Mouse (Mus musculus): ENCODE results near the gene Traip. TPM values are rescaled to one million over a fixed set of nuclear protein-coding genes. Genes with fewer than 3 reads are reported as not detected.

Traip gene
- polyA plus RNA-seq, 1 experiment from 2014 or later: 3.2 TPM

GRCm38 (mm10) chr9:107950460-107951355 is 772 bp downstream of the Traip start:
- H3K4me1 ChIP-seq (replicated peaks; ENCODE audit: control insufficient read depth, insufficient read depth, low read length): 0 out of 2 replicates have a peak, but pooled peaks cover 2% of the 10 kb centered on the region
- H3K36me3 ChIP-seq (ENCODE audit: control insufficient read depth, insufficient read depth): no peaks in the 10 kb centered on the region
- H3K27me3 ChIP-seq (replicated peaks; ENCODE audit: control insufficient read depth, insufficient read depth, low read length): no peaks in the 10 kb centered on the region
- H3K27ac ChIP-seq (ENCODE audit: low read depth, low read length): no peak overlapping the region
- no peak for TF ChIP-seq CTCF (IDR thresholded peaks at IDR 0.05; ENCODE audit: low read depth)
- H3K9ac ChIP-seq (ENCODE audit: low read depth, low read length): peak overlapping the region; percentile 56
- H3K9me3 ChIP-seq (ENCODE audit: control insufficient read depth): no peaks in the 10 kb centered on the region
- peak; percentile 90 for ATAC-seq
- H3K4me3 ChIP-seq (ENCODE audit: low read depth, low read length): peak overlapping the region; percentile 65
- H3K4me2 ChIP-seq (replicated peaks; ENCODE audit: low read depth): peak overlapping the region; percentile 72
- WGBS: 15% methylated on average over 45 of the region's 45 CpGs

GRCm38 (mm10) chr9:107955613-107956289 is 5.8 kb downstream of the Traip start:
- 70% methylated on average over 6 of the region's 6 CpGs for WGBS
- no peak overlapping the region for H3K27ac ChIP-seq (ENCODE audit: low read depth, low read length)
- H3K9ac ChIP-seq (ENCODE audit: low read depth, low read length): no peak overlapping the region
- no peak for ATAC-seq
- no peak for TF ChIP-seq CTCF (IDR thresholded peaks at IDR 0.05; ENCODE audit: low read depth)
- H3K9me3 ChIP-seq (ENCODE audit: control insufficient read depth): no peaks in the 10 kb centered on the region
- no peak overlapping the region for H3K4me3 ChIP-seq (ENCODE audit: low read depth, low read length)
- 0 out of 2 replicates have a peak, but pooled peaks cover 8% of the 10 kb centered on the region for H3K36me3 ChIP-seq (ENCODE audit: control insufficient read depth, insufficient read depth)
- H3K4me1 ChIP-seq (replicated peaks; ENCODE audit: control insufficient read depth, insufficient read depth, low read length): no peaks in the 10 kb centered on the region
- no peak overlapping the region for H3K4me2 ChIP-seq (replicated peaks; ENCODE audit: low read depth)
- H3K27me3 ChIP-seq (replicated peaks; ENCODE audit: control insufficient read depth, insufficient read depth, low read length): no peaks in the 10 kb centered on the region

- Histone ChIP-seq H3K36me3 (ENCODE audit: control insufficient read depth, insufficient read depth) (0 out of 2 replicates have a peak, but pooled peaks cover 8% of the 10 kb centered on the region), H3K27me3 (replicated peaks; ENCODE audit: control insufficient read depth, insufficient read depth, low read length) (no peaks in the 10 kb centered on the region)
- 60% methylated on average over 6 of the region's 6 CpGs for WGBS
These were observed 7.2 kb downstream of the Traip start for GRCm38 (mm10) chr9:107957141-107957540.

GRCm38 (mm10) chr9:107959896-107960295 is 10.0 kb downstream of the Traip start:
- Histone ChIP-seq H3K9me3 (ENCODE audit: control insufficient read depth) (no peaks in the 10 kb centered on the region), H3K27ac (ENCODE audit: low read depth, low read length) (no peak overlapping the region; the same call in 1 of the 2 replicates), H3K9ac (ENCODE audit: low read depth, low read length) (no peak overlapping the region), H3K27me3 (replicated peaks; ENCODE audit: control insufficient read depth, insufficient read depth, low read length) (no peaks in the 10 kb centered on the region), H3K4me1 (replicated peaks; ENCODE audit: control insufficient read depth, insufficient read depth, low read length) (no peaks in the 10 kb centered on the region), H3K36me3 (ENCODE audit: control insufficient read depth, insufficient read depth) (peaks cover 8% of the 10 kb centered on the region; the same call in 1 of the 2 replicates), H3K4me2 (replicated peaks; ENCODE audit: low read depth) (no peak overlapping the region), H3K4me3 (ENCODE audit: low read depth, low read length) (no peak overlapping the region)
- no peak for ATAC-seq
- WGBS: 64% methylated on average over 6 of the region's 6 CpGs
- no peak for TF ChIP-seq CTCF (IDR thresholded peaks at IDR 0.05; ENCODE audit: low read depth)

More at GRCm38 (mm10) chr9:107957141-107957540, 7.2 kb downstream of the Traip start:
- no peak overlapping the region for H3K9ac ChIP-seq (ENCODE audit: low read depth, low read length)
- no peak overlapping the region for H3K4me2 ChIP-seq (replicated peaks; ENCODE audit: low read depth)
- H3K4me3 ChIP-seq (ENCODE audit: low read depth, low read length): no peak overlapping the region
- no peak for ATAC-seq
- no peaks in the 10 kb centered on the region for H3K4me1 ChIP-seq (replicated peaks; ENCODE audit: control insufficient read depth, insufficient read depth, low read length)
- no peak for TF ChIP-seq CTCF (IDR thresholded peaks at IDR 0.05; ENCODE audit: low read depth)
- H3K9me3 ChIP-seq (ENCODE audit: control insufficient read depth): no peaks in the 10 kb centered on the region
- no peak overlapping the region for H3K27ac ChIP-seq (ENCODE audit: low read depth, low read length)

- peaks cover 8% of the 10 kb centered on the region; the same call in 1 of the 2 replicates for H3K36me3 ChIP-seq (ENCODE audit: control insufficient read depth, insufficient read depth)
- no peaks in the 10 kb centered on the region for H3K27me3 ChIP-seq (replicated peaks; ENCODE audit: control insufficient read depth, insufficient read depth, low read length)
- H3K27ac ChIP-seq (ENCODE audit: low read depth, low read length): no peak overlapping the region
- no peaks in the 10 kb centered on the region for H3K9me3 ChIP-seq (ENCODE audit: control insufficient read depth)
- ATAC-seq: no peak
- no peak overlapping the region for H3K4me2 ChIP-seq (replicated peaks; ENCODE audit: low read depth)
- no peak overlapping the region for H3K9ac ChIP-seq (ENCODE audit: low read depth, low read length)
- 74% methylated on average over 4 of the region's 4 CpGs for WGBS
- H3K4me1 ChIP-seq (replicated peaks; ENCODE audit: control insufficient read depth, insufficient read depth, low read length): no peaks in the 10 kb centered on the region
- TF ChIP-seq CTCF (IDR thresholded peaks at IDR 0.05; ENCODE audit: low read depth): peak; percentile 55
- no peak overlapping the region for H3K4me3 ChIP-seq (ENCODE audit: low read depth, low read length)
These were observed 11.0 kb downstream of the Traip start for GRCm38 (mm10) chr9:107960928-107961327.

- Histone ChIP-seq H3K4me1 (replicated peaks; ENCODE audit: control insufficient read depth, insufficient read depth, low read length) (no peaks in the 10 kb centered on the region), H3K4me3 (ENCODE audit: low read depth, low read length) (no peak overlapping the region), H3K9me3 (ENCODE audit: control insufficient read depth) (no peaks in the 10 kb centered on the region), H3K27ac (ENCODE audit: low read depth, low read length) (no peak overlapping the region), H3K27me3 (replicated peaks; ENCODE audit: control insufficient read depth, insufficient read depth, low read length) (no peaks in the 10 kb centered on the region), H3K36me3 (ENCODE audit: control insufficient read depth, insufficient read depth) (peaks cover 8% of the 10 kb centered on the region; the same call in 1 of the 2 replicates), H3K4me2 (replicated peaks; ENCODE audit: low read depth) (no peak overlapping the region), H3K9ac (ENCODE audit: low read depth, low read length) (no peak overlapping the region)
- no peak for ATAC-seq
- TF ChIP-seq CTCF (IDR thresholded peaks at IDR 0.05; ENCODE audit: low read depth): no peak
- WGBS: 89% methylated on average over 10 of the region's 10 CpGs
These were observed 11.4 kb downstream of the Traip start for GRCm38 (mm10) chr9:107961351-107961762.
